Mouse (Mus musculus): Measurements from ENCODE around the gene Tapbp.
"Not testable (repeated sequence)": the region's sequence is repeated elsewhere in the genome, so short reads cannot be mapped to it uniquely, and the experiment has no call there.

DNA sequence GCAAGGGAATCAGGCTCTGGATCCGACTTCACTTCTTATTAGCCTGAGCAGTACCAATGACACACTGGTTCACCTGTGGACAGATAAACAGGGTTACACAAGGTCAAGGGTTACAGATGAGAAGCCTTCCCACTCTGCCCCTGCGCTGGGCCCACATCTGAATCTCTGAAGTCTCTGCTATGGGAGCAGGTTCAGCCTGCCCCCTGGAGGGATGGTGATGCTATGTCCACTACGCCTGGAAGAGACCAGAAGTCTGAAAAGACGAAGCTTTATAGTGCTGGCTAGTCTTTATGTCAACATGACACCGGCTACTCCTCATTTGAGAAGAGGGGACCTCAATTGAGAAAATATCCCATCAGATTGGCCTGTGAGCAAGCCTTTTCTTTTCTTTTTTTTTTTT lies 39.9 kb upstream of the Tapbp start:
- not testable (repeated sequence) for TF ChIP-seq CTCF (IDR thresholded peaks at IDR 0.05; ENCODE audit: control insufficient read depth, insufficient read depth, insufficient read length); MYOD1 (IDR thresholded peaks at IDR 0.05; ENCODE audit: control insufficient read depth, insufficient read length, low read depth); MYOG (IDR thresholded peaks at IDR 0.05; ENCODE audit: control insufficient read depth, extremely low read depth, insufficient read length); USF1 (IDR thresholded peaks at IDR 0.05; ENCODE audit: low read depth); FOSL1 (IDR thresholded peaks at IDR 0.05; ENCODE audit: insufficient read depth, low read length, poor library complexity, severe bottlenecking)
